Mouse (Mus musculus) embryo, embryonic 11.5 days (tissue): ENCODE results near the gene Plekhs1.
"Not testable (repeated sequence)": the region's sequence is repeated elsewhere in the genome, so short reads cannot be mapped to it uniquely, and the experiment has no call there.

Source experiments
- DNase-seq: peaks from one replicate; pipeline ENCODE4 v3.0.0-alpha.2; 2012; ENCODE audit warnings: low read depth, low spot score

Plekhs1 gene

GRCm38 (mm10) chr19:56457569-56457968 is 3.9 kb upstream of the Plekhs1 start:
- no peak for DNase-seq

GRCm38 (mm10) chr19:56459154-56460050 is 2.0 kb upstream of the Plekhs1 start:
- DNase-seq, result no peak

- DNase-seq, result no peak
Observed at GRCm38 (mm10) chr19:56460241-56460640, 1.2 kb upstream of the Plekhs1 start.

GRCm38 (mm10) chr19:56462786-56463185 is 1.3 kb downstream of the Plekhs1 start:
- DNase-seq, result no peak

- no peak for DNase-seq
Observed at GRCm38 (mm10) chr19:56466486-56466885, 5.0 kb downstream of the Plekhs1 start.

- no peak for DNase-seq
Observed at GRCm38 (mm10) chr19:56470286-56471020, 9.0 kb downstream of the Plekhs1 start.

GRCm38 (mm10) chr19:56471934-56472333 is 10.5 kb downstream of the Plekhs1 start:
- no peak for DNase-seq

GRCm38 (mm10) chr19:56474869-56475550 is 13.6 kb downstream of the Plekhs1 start:
- no peak for DNase-seq

GRCm38 (mm10) chr19:56476546-56476945 is 15.1 kb downstream of the Plekhs1 start:
- DNase-seq, result no peak

- no peak for DNase-seq
Observed at GRCm38 (mm10) chr19:56477253-56477652, 15.8 kb downstream of the Plekhs1 start.

- DNase-seq, result no peak
Observed at GRCm38 (mm10) chr19:56477832-56478231, 16.4 kb downstream of the Plekhs1 start.

GRCm38 (mm10) chr19:56484630-56485375 is 23.4 kb downstream of the Plekhs1 start:
- no peak for DNase-seq

- DNase-seq, result no peak
Observed at GRCm38 (mm10) chr19:56485376-56486271, 24.2 kb downstream of the Plekhs1 start.

GRCm38 (mm10) chr19:56486926-56487325 is 25.5 kb downstream of the Plekhs1 start:
- DNase-seq, result no peak

GRCm38 (mm10) chr19:56487339-56487738 is 25.9 kb downstream of the Plekhs1 start:
- no peak for DNase-seq

GRCm38 (mm10) chr19:56489601-56490000 is 28.2 kb downstream of the Plekhs1 start:
- no peak for DNase-seq

- not testable (repeated sequence) for DNase-seq
Observed at GRCm38 (mm10) chr19:56494157-56494556, 32.7 kb downstream of the Plekhs1 start.

- DNase-seq, result not testable (repeated sequence)
Observed at GRCm38 (mm10) chr19:56503069-56503468, 41.6 kb downstream of the Plekhs1 start.

- DNase-seq, result not testable (repeated sequence)
Observed at GRCm38 (mm10) chr19:56503525-56503924, 42.1 kb downstream of the Plekhs1 start.

- not testable (repeated sequence) for DNase-seq
Observed at GRCm38 (mm10) chr19:56511207-56511606, 49.8 kb downstream of the Plekhs1 start.
